9 mouse cellular contexts compared by ENCODE assay signal in genomic region chr19:9942539-9943533, GRCm38 (mm10). TPM values are rescaled to one million over a fixed set of nuclear protein-coding genes. Genes with fewer than 3 reads are reported as not detected.
DNase-seq lines count a peak whose midpoint lies in the region; ATAC-seq and TF ChIP-seq lines count a peak whose summit lies in the region.
"Had no signal": no experiment of that assay in that cellular context is flagged by ENCODE, and none has a peak within 500 bp of the region (broad histone marks: within the 10 kb centered on the region; RNA-seq: fewer than 3 reads in every experiment).

No protein-coding gene starts in this region.

- no peak for TF ChIP-seq POLR2A in heart, adult 2 months (IDR thresholded peaks at IDR 0.05; ENCODE audit: insufficient read depth, low read depth, low read length)
- no peak for TF ChIP-seq POLR2A in CH12.LX (IDR thresholded peaks at IDR 0.05; ENCODE audit: low read depth, low read length)

- peak overlapping the region; percentile 12; the same call in 1 of the 2 replicates for H3K27ac ChIP-seq in heart, adult 2 months
- H3K27ac ChIP-seq in CH12.LX (ENCODE audit: insufficient read depth, low read depth) = no peak overlapping the region
- peak overlapping the region; percentile 81 for H3K27ac ChIP-seq in heart, embryonic 13.5 days (replicated peaks)
- H3K27ac ChIP-seq in forebrain, embryonic 11.5 days (ENCODE audit: low read depth, low read length) = no peak overlapping the region
- H3K27ac ChIP-seq: midbrain, embryonic 13.5 days had no signal

- no peak for TF ChIP-seq EP300 in heart, adult 2 months (IDR thresholded peaks at IDR 0.05; ENCODE audit: insufficient read depth, low read depth, low read length)
- peak; percentile 19; the same call in 1 of the 2 replicates for TF ChIP-seq EP300 in CH12.LX (IDR thresholded peaks at IDR 0.05; ENCODE audit: low read length)

- DNase-seq in heart, adult 2 months = peak in 1 of 2 experiments; percentile 38
- DNase-seq in heart, postnatal 14 days = no peak
- peak; percentile 37 for DNase-seq in CH12.LX (ENCODE audit: extremely low read depth)
- DNase-seq in lung, postnatal 10 days = peak; percentile 38
- no peak for DNase-seq in urinary bladder, adult 18-20 months (ENCODE audit: low spot score in 2 of 2)
- DNase-seq in right cerebral cortex, postnatal 14 days = no peak
- DNase-seq in forebrain, embryonic 11.5 days (ENCODE audit: low spot score) = no peak

- no peak overlapping the region for H3K9ac ChIP-seq in heart, adult 2 months (ENCODE audit: low read depth, low read length)
- H3K9ac ChIP-seq in CH12.LX (ENCODE audit: insufficient read depth, low read depth) = no peak overlapping the region
- peak overlapping the region; percentile 5; the same call in 1 of the 2 replicates for H3K9ac ChIP-seq in heart, embryonic 13.5 days
- no peak overlapping the region for H3K9ac ChIP-seq in forebrain, embryonic 11.5 days (ENCODE audit: low read length)
- H3K9ac ChIP-seq: midbrain, embryonic 13.5 days had no signal

- ATAC-seq in heart, embryonic 13.5 days (ENCODE audit: extremely low read depth, insufficient number of reproducible peaks, low FRiP score, low TSS enrichment) = no peak
- no peak for ATAC-seq in forebrain, embryonic 11.5 days (replicated peaks; ENCODE audit: low FRiP score)
- ATAC-seq: midbrain, embryonic 13.5 days had no signal

- no peak for TF ChIP-seq RAD21 in CH12.LX (IDR thresholded peaks at IDR 0.05; ENCODE audit: low read depth, low read length)

- no peak for TF ChIP-seq CTCF in heart, adult 2 months (IDR thresholded peaks at IDR 0.05)
- no peak for TF ChIP-seq CTCF in CH12.LX (conservative IDR thresholded peaks at IDR 0.05 in 1 of 2, IDR thresholded peaks at IDR 0.05 in 1 of 2; ENCODE audit: low read depth in 2 of 2, low read length in 2 of 2)

- H3K9me3 ChIP-seq in CH12.LX (replicated peaks; ENCODE audit: low read length) = no peaks in the 10 kb centered on the region
- no peaks in the 10 kb centered on the region for H3K9me3 ChIP-seq in heart, embryonic 13.5 days
- H3K9me3 ChIP-seq in forebrain, embryonic 11.5 days (ENCODE audit: control insufficient read depth, low read length) = no peaks in the 10 kb centered on the region
- H3K9me3 ChIP-seq: midbrain, embryonic 13.5 days had no signal

- in situ Hi-C loops in CH12.LX (cut with MboI; ENCODE audit: low pct_ligation_motif_present, low pct_unique_long_range_greater_than_20kb, low sequenced_read_pairs) = no loop called here

- dilution Hi-C loops in CH12.LX (cut with MboI; ENCODE audit: extremely low pct_ligation_motif_present, extremely low pct_unique_long_range_greater_than_20kb, low sequenced_read_pairs) = no loop called here

- no peaks in the 10 kb centered on the region for H3K27me3 ChIP-seq in heart, adult 2 months (ENCODE audit: control insufficient read depth, insufficient read depth, low read length)
- no peaks in the 10 kb centered on the region for H3K27me3 ChIP-seq in CH12.LX (replicated peaks)
- H3K27me3 ChIP-seq in heart, embryonic 13.5 days (replicated peaks) = no peaks in the 10 kb centered on the region
- no peaks in the 10 kb centered on the region for H3K27me3 ChIP-seq in forebrain, embryonic 11.5 days (ENCODE audit: control insufficient read depth, insufficient read depth, low read length)
- H3K27me3 ChIP-seq: midbrain, embryonic 13.5 days had no signal

- H3K79me2 ChIP-seq in heart, adult 2 months (replicated peaks; ENCODE audit: control insufficient read depth, insufficient read depth, low read length) = no peaks in the 10 kb centered on the region
- H3K79me2 ChIP-seq in CH12.LX (replicated peaks; ENCODE audit: control insufficient read depth, extremely low read depth, insufficient read depth, poor library complexity, severe bottlenecking) = no peaks in the 10 kb centered on the region

- H3K4me1 ChIP-seq in heart, adult 2 months (ENCODE audit: control insufficient read depth, insufficient read depth, low read length) = peaks cover 18% of the 10 kb centered on the region
- peaks cover 32 to 87% of the 10 kb centered on the region in 2 experiments for H3K4me1 ChIP-seq in CH12.LX (ENCODE audit: control insufficient read depth in 1 of 2, insufficient read depth in 2 of 2)
- H3K4me1 ChIP-seq in heart, embryonic 13.5 days = peaks cover 56% of the 10 kb centered on the region
- H3K4me1 ChIP-seq in forebrain, embryonic 11.5 days (replicated peaks; ENCODE audit: control insufficient read depth, insufficient read depth, low read length) = peaks cover 2% of the 10 kb centered on the region; the same call in 1 of the 2 replicates

- H3K4me2 ChIP-seq in CH12.LX (ENCODE audit: insufficient read depth, low read depth, poor library complexity, severe bottlenecking) = no peak overlapping the region
- H3K4me2 ChIP-seq in heart, embryonic 13.5 days = no peak overlapping the region
- no peak overlapping the region for H3K4me2 ChIP-seq in forebrain, embryonic 11.5 days (ENCODE audit: low read depth, low read length, severe bottlenecking)
- H3K4me2 ChIP-seq: midbrain, embryonic 13.5 days had no signal

- intact Hi-C loops in heart, adult 2 months (cut with DNase I) = no loop called here
- intact Hi-C loops in heart, postnatal 14 days (cut with DNase I) = no loop called here

- H3K36me3 ChIP-seq in heart, adult 2 months (ENCODE audit: control insufficient read depth, insufficient read depth, low read length) = no peaks in the 10 kb centered on the region
- no peaks in the 10 kb centered on the region for H3K36me3 ChIP-seq in CH12.LX (replicated peaks in 1 of 2; ENCODE audit: control insufficient read depth in 1 of 2, insufficient read depth in 1 of 2, low read length in 1 of 2)
- H3K36me3 ChIP-seq in heart, embryonic 13.5 days = no peaks in the 10 kb centered on the region
- H3K36me3 ChIP-seq in forebrain, embryonic 11.5 days (ENCODE audit: control insufficient read depth, insufficient read depth, low read length) = no peaks in the 10 kb centered on the region
- H3K36me3 ChIP-seq: midbrain, embryonic 13.5 days had no signal

- WGBS in heart, adult 2 months = 39% methylated on average over 10 of the region's 10 CpGs
- 36% methylated on average over 10 of the region's 10 CpGs for WGBS in heart, embryonic 13.5 days
- WGBS in forebrain, embryonic 11.5 days = 74% methylated on average over 10 of the region's 10 CpGs

- no peak overlapping the region for H3K4me3 ChIP-seq in heart, adult 2 months
- H3K4me3 ChIP-seq in CH12.LX (replicated peaks in 1 of 3; ENCODE audit: low read depth in 2 of 3, low read length in 2 of 3, poor library complexity in 1 of 3) = no peak overlapping the region
- H3K4me3 ChIP-seq in heart, embryonic 13.5 days = no peak overlapping the region
- H3K4me3 ChIP-seq in forebrain, embryonic 11.5 days (ENCODE audit: low read depth, low read length) = no peak overlapping the region
- H3K4me3 ChIP-seq: midbrain, embryonic 13.5 days had no signal

TF ChIP-seq in CH12.LX, 34 proteins besides CTCF, POLR2A, EP300 and RAD21:
- TF ChIP-seq IRF4 (IDR thresholded peaks at IDR 0.05; ENCODE audit: low read depth, low read length) (peak; percentile 71), NRF1 (IDR thresholded peaks at IDR 0.05; ENCODE audit: low read depth, low read length) (no peak)

RNA-seq across cellular contexts. Expression of gene Fth1, which starts 37.6 kb away (rescaled TPM):
- total RNA-seq in heart, adult 2 months (2021) = 1,000 to 10,000 TPM; 2,956 to 3,430 TPM
- polyA plus RNA-seq in heart, adult 2 months (2012; rRNA removed) = 2,611 and 2,797 TPM in 2 replicates
- 1,000 to 10,000 TPM; 2,034 to 2,074 TPM for total RNA-seq in heart, postnatal 14 days (2021)
- 284 and 317 TPM in 2 replicates for total RNA-seq in CH12.LX (2012; rRNA removed)
- 279 and 303 TPM in 2 replicates for total RNA-seq in CH12.LX (2014; rRNA removed)
- 2,849 and 3,031 TPM in 2 replicates for polyA plus RNA-seq in CH12.LX (2012; ENCODE audit: insufficient read length, low read depth)
- 2,189 and 2,554 TPM in 2 replicates for polyA plus RNA-seq in heart, embryonic 13.5 days (2015; fragmentation: Nextera tagmentation; extraction: Ambion mirVana)
- polyA plus RNA-seq in forebrain, embryonic 11.5 days (2014; fragmentation: Nextera tagmentation; extraction: Ambion mirVana) = 1,254 and 1,333 TPM in 2 replicates

RNA-seq across cellular contexts. Expression of gene Incenp, which starts 43.5 kb away (rescaled TPM):
- total RNA-seq in heart, adult 2 months (2021) = 1 to 10 TPM; 2.6 to 5.5 TPM
- polyA plus RNA-seq in heart, adult 2 months (2012; rRNA removed) = 2.9 and 4.5 TPM in 2 replicates
- 10 to 100 TPM in 1 of 2 experiments, 1 to 10 TPM in 1; 9.5 to 17.1 TPM for total RNA-seq in heart, postnatal 14 days (2021)
- total RNA-seq in CH12.LX (2012; rRNA removed) = 73.4 and 84.3 TPM in 2 replicates
- total RNA-seq in CH12.LX (2014; rRNA removed) = 58.5 and 63.7 TPM in 2 replicates
- 201 and 238 TPM in 2 replicates for polyA plus RNA-seq in CH12.LX (2012; ENCODE audit: insufficient read length, low read depth)
- 68.6 and 69.4 TPM in 2 replicates for polyA plus RNA-seq in heart, embryonic 13.5 days (2015; fragmentation: Nextera tagmentation; extraction: Ambion mirVana)
- polyA plus RNA-seq in forebrain, embryonic 11.5 days (2014; fragmentation: Nextera tagmentation; extraction: Ambion mirVana) = 128 and 133 TPM in 2 replicates

RNA-seq across cellular contexts. Expression of gene Best1, which starts 58.6 kb away (rescaled TPM):
- under 1 TPM; 0.10 to 0.11 TPM for total RNA-seq in heart, adult 2 months (2021)
- polyA plus RNA-seq in heart, adult 2 months (2012; rRNA removed) = 0.45 and 0.47 TPM in 2 replicates
- total RNA-seq in heart, postnatal 14 days (2021) = under 1 TPM; 0.17 to 0.29 TPM
- total RNA-seq in CH12.LX (2012; rRNA removed) (0.13 TPM in 1 of 2 replicates, not detected in the other), CH12.LX (2014; rRNA removed) (not detected in 2 replicates)
- polyA plus RNA-seq in CH12.LX (2012; ENCODE audit: insufficient read length, low read depth) = not detected in 2 replicates
- polyA plus RNA-seq in heart, embryonic 13.5 days (2015; fragmentation: Nextera tagmentation; extraction: Ambion mirVana) = 0.23 and 0.27 TPM in 2 replicates
- polyA plus RNA-seq in forebrain, embryonic 11.5 days (2014; fragmentation: Nextera tagmentation; extraction: Ambion mirVana) = 0.92 and 1.5 TPM in 2 replicates

RNA-seq across cellular contexts. Expression of gene Rab3il1, which starts 58.6 kb away (rescaled TPM):
- total RNA-seq in heart, adult 2 months (2021) = 1 to 10 TPM; 5.9 to 6.5 TPM
- 11.1 and 14.2 TPM in 2 replicates for polyA plus RNA-seq in heart, adult 2 months (2012; rRNA removed)
- 1 to 10 TPM; 9.7 to 9.9 TPM for total RNA-seq in heart, postnatal 14 days (2021)
- total RNA-seq in CH12.LX (2012; rRNA removed) (0.04 TPM in 1 of 2 replicates, not detected in the other), CH12.LX (2014; rRNA removed) (not detected in 2 replicates)
- polyA plus RNA-seq in CH12.LX (2012; ENCODE audit: insufficient read length, low read depth) = not detected in 2 replicates
- polyA plus RNA-seq in heart, embryonic 13.5 days (2015; fragmentation: Nextera tagmentation; extraction: Ambion mirVana) = 32.5 and 36.7 TPM in 2 replicates
- polyA plus RNA-seq in forebrain, embryonic 11.5 days (2014; fragmentation: Nextera tagmentation; extraction: Ambion mirVana) = 34.5 and 35.1 TPM in 2 replicates

Comparison
In these comparisons a context has a peak if more than half of its experiments do, and no peak if none do; other contexts are left out.
1. RNA of gene Incenp, which starts 43.5 kb away (polyA plus RNA-seq): 201 to 238 TPM in CH12.LX, 128 to 133 TPM in forebrain, embryonic 11.5 days and 68.6 to 69.4 TPM in heart, embryonic 13.5 days; 2.9 to 4.5 TPM in heart, adult 2 months; every median in the first group is over 10 times any median in the second.
2. DNase-seq: peak in CH12.LX (single experiment) and lung, postnatal 10 days (single experiment); none in heart, postnatal 14 days (0 of 2), urinary bladder, adult 18-20 months (0 of 2), right cerebral cortex, postnatal 14 days (single experiment) and forebrain, embryonic 11.5 days (single experiment).
3. H3K27ac ChIP-seq: peak in heart, adult 2 months (single experiment) and heart, embryonic 13.5 days (single experiment); none in CH12.LX (single experiment) and forebrain, embryonic 11.5 days (single experiment).